Mouse (Mus musculus): ENCODE results near the gene Akap7.

GRCm38 (mm10) chr10:25271207-25271606, 36.5 kb downstream of the Akap7 start:
- TF ChIP-seq CTCF (IDR thresholded peaks at IDR 0.05), result no peak
- no peak for TF ChIP-seq EP300 (IDR thresholded peaks at IDR 0.05; ENCODE audit: insufficient read depth, low read depth, low read length)
